Mouse (Mus musculus) urinary bladder, adult 2 months (tissue): ENCODE results near the gene Fat4. TPM values are rescaled to one million over a fixed set of nuclear protein-coding genes. Genes with fewer than 3 reads are reported as not detected.

Experiments used
- DNase-seq: peaks from one replicate; pipeline ENCODE4 v3.0.0; 2022; ENCODE audit warnings: low spot score
- polyA plus RNA-seq: library from polyadenylated mRNA; depleted of rRNA; stranded (reverse); fragments of >200 nt; gene quantifications from 2 replicates; pipeline ENCODE4 v1.2.3, GENCODE M21; 2012

Gene Fat4
- polyA plus RNA-seq, 1 experiment = 4.2 TPM

GRCm38 (mm10) chr3:38907676-38908425 lies 21.1 kb downstream of the Fat4 start:
- no peak for DNase-seq

- no peak for DNase-seq
Observed at GRCm38 (mm10) chr3:38908426-38909111, 21.8 kb downstream of the Fat4 start.

- no peak for DNase-seq
Observed at GRCm38 (mm10) chr3:38912768-38913487, 26.2 kb downstream of the Fat4 start.

GRCm38 (mm10) chr3:38913488-38914105 lies 26.9 kb downstream of the Fat4 start:
- DNase-seq = no peak

GRCm38 (mm10) chr3:38918926-38919325 lies 32.2 kb downstream of the Fat4 start:
- no peak for DNase-seq

GRCm38 (mm10) chr3:38921031-38921430 lies 34.3 kb downstream of the Fat4 start:
- no peak for DNase-seq

GRCm38 (mm10) chr3:38923251-38923686 lies 36.5 kb downstream of the Fat4 start:
- no peak for DNase-seq

GRCm38 (mm10) chr3:38928076-38928686 lies 41.4 kb downstream of the Fat4 start:
- no peak for DNase-seq

- no peak for DNase-seq
Observed at GRCm38 (mm10) chr3:38928751-38929150, 42.0 kb downstream of the Fat4 start.

GRCm38 (mm10) chr3:38934780-38935179 lies 48.0 kb downstream of the Fat4 start:
- DNase-seq = no peak

- DNase-seq = no peak
Observed at GRCm38 (mm10) chr3:38936485-38936884, 49.7 kb downstream of the Fat4 start.

- no peak for DNase-seq
Observed at GRCm38 (mm10) chr3:38937159-38937558, 50.4 kb downstream of the Fat4 start.

GRCm38 (mm10) chr3:38938136-38938535 lies 51.4 kb downstream of the Fat4 start:
- no peak for DNase-seq

- no peak for DNase-seq
Observed at GRCm38 (mm10) chr3:38939573-38939972, 52.8 kb downstream of the Fat4 start.

- DNase-seq = no peak
Observed at GRCm38 (mm10) chr3:38940327-38940726, 53.6 kb downstream of the Fat4 start.

GRCm38 (mm10) chr3:38945157-38945556 lies 58.4 kb downstream of the Fat4 start:
- no peak for DNase-seq

GRCm38 (mm10) chr3:38947706-38948105 lies 61.0 kb downstream of the Fat4 start:
- DNase-seq = no peak

GRCm38 (mm10) chr3:38952602-38953001 lies 65.9 kb downstream of the Fat4 start:
- DNase-seq = no peak

GRCm38 (mm10) chr3:38954196-38954595 lies 67.5 kb downstream of the Fat4 start:
- no peak for DNase-seq

GRCm38 (mm10) chr3:38956012-38956648 lies 69.4 kb downstream of the Fat4 start:
- no peak for DNase-seq

GRCm38 (mm10) chr3:38957186-38957585 lies 70.4 kb downstream of the Fat4 start:
- no peak for DNase-seq
